Mouse (Mus musculus) granulocyte monocyte progenitor cell, adult 5-6 weeks (primary cell): Measurements from ENCODE around the gene Gabbr1. TPM values are rescaled to one million over a fixed set of nuclear protein-coding genes. Genes with fewer than 3 reads are reported as not detected.

Experiments
- ATAC-seq: replicated peaks from 2 replicates; pipeline ENCODE4 v1.8.0; 2016; ENCODE audit warnings: mild to moderate bottlenecking, moderate TSS enrichment, inconsistent platforms; ENCODE audit not compliant: poor library complexity, severe bottlenecking
- total RNA-seq, 2 experiments: library from RNA; stranded (forward) in 1 of 2; stranded (reverse) in 1 of 2; fragments of 200-712, 200-1000 nt in 1 of 2; fragments of >200 nt in 1 of 2; fragmentation: Nextera tagmentation in 1 of 2; gene quantifications; 2 replicates each; pipeline ENCODE4 v1.2.3; 2014 to 2017

Gene Gabbr1
- total RNA-seq, 2 experiments from 2014 or later = 0.57 to 1.3 TPM

DNA sequence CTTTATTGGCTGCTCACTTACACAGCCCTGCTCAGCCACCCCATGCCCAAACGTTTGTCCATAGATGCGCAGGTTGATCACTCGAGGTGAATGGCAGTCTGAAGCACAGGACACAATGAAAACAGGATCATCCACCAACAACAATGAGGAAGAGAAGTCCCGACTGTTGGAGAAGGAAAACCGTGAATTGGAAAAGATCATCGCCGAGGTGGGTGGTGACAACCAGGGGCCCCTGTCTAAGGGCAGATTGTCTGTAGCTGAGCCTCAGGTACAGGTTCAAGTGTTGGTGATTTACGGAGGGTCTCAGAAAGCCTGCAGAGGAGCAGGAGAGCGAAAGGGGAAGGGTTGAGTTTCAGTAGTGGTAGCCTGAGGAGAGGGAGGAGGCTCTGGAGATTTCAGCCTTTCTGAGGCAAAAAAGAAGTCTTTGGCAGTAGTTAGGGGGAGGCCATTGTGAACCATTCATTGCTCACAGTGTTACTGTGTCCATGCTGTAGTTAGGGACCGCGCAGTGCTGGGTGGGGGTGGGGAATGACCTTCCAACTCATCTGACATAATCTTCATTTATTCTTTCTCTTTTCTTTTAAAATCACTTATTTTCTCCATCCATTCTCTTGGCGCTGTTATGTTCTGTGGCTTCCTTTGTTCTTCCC is 26.4 kb downstream of the Gabbr1 start:
- ATAC-seq = no peak

- no peak for ATAC-seq
These were observed 27.0 kb downstream of the Gabbr1 start for GRCm38 (mm10) chr17:37072730-37073276.

DNA sequence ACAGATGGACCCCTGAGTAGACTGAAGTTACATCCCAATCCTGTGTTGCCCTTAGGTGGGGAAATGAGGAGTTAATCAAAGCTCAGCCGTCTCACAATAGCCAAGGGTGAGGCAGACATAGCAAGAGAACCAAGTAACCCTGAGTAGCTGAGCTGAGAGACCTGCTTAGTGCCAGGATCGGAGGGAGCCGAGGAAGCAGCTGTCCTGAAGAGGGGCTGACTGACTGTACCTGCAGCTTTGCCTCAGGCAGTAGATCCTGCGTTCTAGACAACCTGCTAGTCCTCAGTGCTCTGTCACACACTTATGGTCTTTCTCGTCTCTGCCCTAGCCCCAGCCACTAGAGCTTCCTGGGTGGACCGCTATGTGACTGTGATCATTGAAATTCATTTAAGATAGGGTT is 29.4 kb downstream of the Gabbr1 start:
- ATAC-seq = no peak

DNA sequence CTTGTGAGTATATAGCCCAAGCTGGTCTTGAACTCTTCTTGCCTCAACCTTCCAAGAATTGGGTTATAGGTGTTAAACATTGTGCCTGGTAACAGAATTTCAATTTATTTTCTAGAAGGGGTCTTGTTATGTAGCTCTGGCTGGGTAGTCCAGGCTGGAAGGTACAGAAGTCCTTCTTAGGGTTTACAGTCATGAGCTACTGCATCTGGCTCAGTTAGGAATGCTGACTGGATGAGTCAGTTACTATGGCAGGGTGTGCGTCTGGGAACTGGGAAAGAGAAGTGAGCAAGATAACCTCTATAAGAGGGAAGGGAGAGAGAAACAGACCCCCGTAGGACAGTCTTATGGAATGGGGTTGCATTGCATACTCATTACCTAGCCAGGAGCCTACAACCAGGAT is 30.0 kb downstream of the Gabbr1 start:
- ATAC-seq = no peak

DNA sequence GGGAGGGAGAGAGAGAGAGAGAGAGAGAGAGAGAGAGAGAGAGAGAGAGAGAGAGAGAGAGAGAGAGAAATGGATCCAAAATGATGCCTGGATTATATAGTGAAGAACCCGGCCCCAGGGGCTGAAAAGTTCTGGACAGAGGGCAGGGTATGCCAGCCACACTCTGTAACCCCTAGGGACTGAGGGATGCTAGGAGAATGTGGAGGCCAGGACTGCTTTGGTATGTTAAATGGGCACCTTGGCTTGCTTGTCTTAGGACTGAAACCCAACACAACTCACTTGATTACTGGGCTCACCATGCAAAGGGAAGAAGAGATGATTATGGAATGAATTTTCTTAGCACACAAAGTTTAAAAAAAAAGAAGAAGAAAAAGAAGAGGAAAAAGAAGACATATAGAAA is 32.4 kb downstream of the Gabbr1 start:
- ATAC-seq = no peak

DNA sequence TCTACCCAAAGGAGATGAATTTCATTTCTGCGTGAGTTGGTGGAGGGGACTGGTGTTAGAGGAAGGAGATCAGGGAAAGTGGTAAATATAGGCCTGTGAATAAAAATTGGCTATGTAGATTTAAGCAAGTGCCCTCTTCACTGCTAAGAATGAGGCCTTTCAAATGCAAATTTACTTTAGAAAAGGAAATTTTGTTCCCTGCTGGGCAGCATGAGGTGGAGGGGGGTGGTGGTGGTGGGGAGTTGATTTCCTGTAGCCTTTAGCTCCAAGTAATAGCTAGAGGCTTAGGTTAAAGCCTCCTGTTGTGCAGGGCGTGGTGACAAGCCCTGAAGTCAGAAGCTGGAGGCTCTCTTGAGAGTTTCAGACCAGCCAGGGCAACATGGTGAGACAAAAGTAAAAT is 33.2 kb downstream of the Gabbr1 start:
- ATAC-seq = no peak

DNA sequence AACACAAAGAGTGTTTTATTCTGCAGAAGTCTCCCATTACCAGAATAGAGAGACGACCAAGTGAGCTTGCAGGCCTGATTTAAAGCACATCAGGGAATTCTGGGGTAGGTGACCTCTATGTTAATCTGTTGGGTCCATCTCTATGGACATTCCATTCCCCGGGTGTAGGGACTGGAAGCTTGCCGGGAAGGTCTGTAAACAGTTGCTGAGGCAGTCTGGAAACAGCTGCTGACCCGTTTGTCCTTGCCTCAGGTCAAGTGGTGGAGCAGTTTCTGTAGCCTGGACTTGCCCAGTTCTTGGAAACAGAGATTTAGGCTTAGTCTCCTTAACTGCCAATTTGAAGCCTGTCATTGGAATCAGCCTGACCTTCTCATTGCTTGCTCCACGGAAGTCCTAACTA is 34.4 kb downstream of the Gabbr1 start:
- ATAC-seq = no peak

GRCm38 (mm10) chr17:37081659-37082058 is 35.9 kb downstream of the Gabbr1 start:
- ATAC-seq = no peak

DNA sequence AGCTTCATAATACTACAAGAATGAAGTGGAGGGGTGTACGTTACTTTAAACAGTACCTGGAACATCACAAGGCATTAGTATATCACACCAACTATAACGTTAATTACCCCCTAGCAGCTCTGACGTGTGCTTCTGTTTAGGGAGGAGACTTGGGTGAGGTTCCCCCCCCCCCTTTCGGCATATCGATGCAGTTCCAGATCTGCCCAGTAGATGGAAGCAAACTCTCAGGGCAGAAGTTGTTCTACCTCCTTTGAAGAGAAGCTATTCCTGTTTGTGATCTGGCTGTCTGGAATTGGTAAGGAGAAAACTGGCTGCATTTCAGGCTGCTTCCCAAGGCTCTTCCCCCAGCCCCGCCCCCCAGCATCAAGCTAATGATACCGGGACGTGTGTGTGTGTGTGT is 37.6 kb downstream of the Gabbr1 start:
- peak; percentile 95 for ATAC-seq

- no peak for ATAC-seq
These were observed 38.9 kb downstream of the Gabbr1 start for GRCm38 (mm10) chr17:37084632-37085031.

- ATAC-seq = no peak
These were observed 39.8 kb downstream of the Gabbr1 start for GRCm38 (mm10) chr17:37085545-37085944.

DNA sequence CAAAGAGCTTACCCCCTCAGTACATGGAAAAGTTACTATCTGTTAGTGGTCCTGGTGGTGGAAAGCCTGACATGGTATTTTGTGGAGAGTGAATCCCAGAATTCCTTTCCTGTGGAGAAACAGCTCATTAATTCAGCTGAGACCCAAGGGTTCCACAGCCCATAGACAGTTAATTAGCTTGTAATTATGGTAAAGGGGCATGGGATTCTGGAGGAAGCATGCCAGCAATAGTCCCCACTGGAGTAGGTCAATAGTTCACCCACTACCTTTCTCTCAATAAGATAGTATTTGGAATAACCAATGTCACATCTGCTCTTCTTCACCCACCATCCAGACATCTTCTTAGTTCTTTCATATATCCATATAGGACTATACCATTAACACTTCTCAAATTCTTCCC is 42.6 kb downstream of the Gabbr1 start, which contains the start of gene Olfr90:
TSS of gene Olfr90 (minus strand) at position 101 of the 400 bp plus-strand sequence.
- ATAC-seq = no peak

GRCm38 (mm10) chr17:37092198-37092597 is 46.4 kb downstream of the Gabbr1 start:
- ATAC-seq = no peak

- ATAC-seq = no peak
These were observed 47.5 kb downstream of the Gabbr1 start for GRCm38 (mm10) chr17:37093289-37093688.

GRCm38 (mm10) chr17:37098178-37098577 is 52.4 kb downstream of the Gabbr1 start, which contains the start of gene Olfr91:
Olfr91 (minus strand) TSS chr17:37098278.
- ATAC-seq = no peak

DNA sequence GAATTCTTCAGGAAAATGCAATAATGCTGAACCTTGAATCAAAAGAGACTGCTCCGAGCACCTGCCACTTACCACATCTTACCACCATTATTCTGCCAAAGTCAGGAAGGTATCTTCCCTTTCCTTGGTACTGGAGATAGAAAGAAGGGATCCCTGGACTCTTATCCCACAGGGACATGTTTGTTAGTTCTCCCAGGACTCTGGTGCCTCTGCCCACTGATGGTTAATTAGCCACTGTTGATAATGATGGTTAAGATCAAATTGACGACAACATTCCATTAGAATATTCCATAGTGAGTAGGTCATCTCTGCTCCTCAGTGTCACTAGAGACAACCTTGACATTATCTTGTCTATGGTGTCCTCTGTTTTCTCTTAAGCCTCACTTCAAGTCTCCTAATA is 74.2 kb downstream of the Gabbr1 start, which contains the start of gene Olfr92:
TSS of gene Olfr92 (minus strand) at position 101 of the 400 bp plus-strand sequence.
- ATAC-seq = no peak

Other genes with a start within 250 kb of the Gabbr1 start
- gene H2-M10.6, start 233.8 kb upstream of the Gabbr1 start, total RNA-seq (2014; fragmentation: Nextera tagmentation) = not detected in 2 replicates
- not detected in 2 replicates for gene H2-M10.6, start 233.8 kb upstream of the Gabbr1 start, total RNA-seq (2017)
- gene Trim26, start 208.8 kb upstream of the Gabbr1 start, total RNA-seq (2014; fragmentation: Nextera tagmentation) = 16.1 and 25.1 TPM in 2 replicates
- 8.4 and 11.9 TPM in 2 replicates for gene Trim26, start 208.8 kb upstream of the Gabbr1 start, total RNA-seq (2017)
- not detected in 2 replicates for gene Trim15, start 178.8 kb upstream of the Gabbr1 start, total RNA-seq (2014; fragmentation: Nextera tagmentation)
- not detected in 2 replicates for gene Trim15, start 178.8 kb upstream of the Gabbr1 start, total RNA-seq (2017)
- gene Trim10, start 176.4 kb upstream of the Gabbr1 start, total RNA-seq (2014; fragmentation: Nextera tagmentation) = not detected in 2 replicates
- 0.39 TPM in 1 of 2 replicates, not detected in the other for gene Trim10, start 176.4 kb upstream of the Gabbr1 start, total RNA-seq (2017)
- not detected in 2 replicates for gene Trim40, start 155.8 kb upstream of the Gabbr1 start, total RNA-seq (2014; fragmentation: Nextera tagmentation)
- gene Trim40, start 155.8 kb upstream of the Gabbr1 start, total RNA-seq (2017) = not detected in 2 replicates
- not detected in 2 replicates for gene Trim31, start 147.8 kb upstream of the Gabbr1 start, total RNA-seq (2014; fragmentation: Nextera tagmentation)
- gene Trim31, start 147.8 kb upstream of the Gabbr1 start, total RNA-seq (2017) = not detected in 2 replicates
- not detected in 2 replicates for gene Rnf39, start 103.0 kb upstream of the Gabbr1 start, total RNA-seq (2014; fragmentation: Nextera tagmentation)
- not detected in 2 replicates for gene Rnf39, start 103.0 kb upstream of the Gabbr1 start, total RNA-seq (2017)
- 81.0 and 96.9 TPM in 2 replicates for gene Ppp1r11, start 94.2 kb upstream of the Gabbr1 start, total RNA-seq (2014; fragmentation: Nextera tagmentation)
- 91.6 and 110 TPM in 2 replicates for gene Ppp1r11, start 94.2 kb upstream of the Gabbr1 start, total RNA-seq (2017)
- 81.6 and 134 TPM in 2 replicates for gene Znrd1, start 87.4 kb upstream of the Gabbr1 start, total RNA-seq (2014; fragmentation: Nextera tagmentation)
- 25.6 and 35.4 TPM in 2 replicates for gene Znrd1, start 87.4 kb upstream of the Gabbr1 start, total RNA-seq (2017)
- 1.1 and 5.5 TPM in 2 replicates for gene Znrd1as, start 87.4 kb upstream of the Gabbr1 start, total RNA-seq (2014; fragmentation: Nextera tagmentation)
- gene Znrd1as, start 87.4 kb upstream of the Gabbr1 start, total RNA-seq (2017) = 9.1 and 11.2 TPM in 2 replicates
- not detected in 2 replicates for gene 2410137M14Rik, start 64.7 kb upstream of the Gabbr1 start, total RNA-seq (2014; fragmentation: Nextera tagmentation)
- not detected in 2 replicates for gene 2410137M14Rik, start 64.7 kb upstream of the Gabbr1 start, total RNA-seq (2017)
- not detected in 2 replicates for gene H2-M5, start 56.4 kb upstream of the Gabbr1 start, total RNA-seq (2014; fragmentation: Nextera tagmentation)
- not detected in 2 replicates for gene H2-M5, start 56.4 kb upstream of the Gabbr1 start, total RNA-seq (2017)
- 1.2 TPM in 1 of 2 replicates, not detected in the other for gene Zfp57, start 44.8 kb upstream of the Gabbr1 start, total RNA-seq (2014; fragmentation: Nextera tagmentation)
- 0.57 TPM in 1 of 2 replicates, not detected in the other for gene Zfp57, start 44.8 kb upstream of the Gabbr1 start, total RNA-seq (2017)
- gene Mog, start 22.6 kb upstream of the Gabbr1 start, total RNA-seq (2014; fragmentation: Nextera tagmentation) = not detected in 2 replicates
- not detected in 2 replicates for gene Mog, start 22.6 kb upstream of the Gabbr1 start, total RNA-seq (2017)
- gene Olfr90, start 42.5 kb downstream of the Gabbr1 start, total RNA-seq (2014; fragmentation: Nextera tagmentation) = not detected in 2 replicates
- gene Olfr90, start 42.5 kb downstream of the Gabbr1 start, total RNA-seq (2017) = not detected in 2 replicates
- not detected in 2 replicates for gene Olfr91, start 52.3 kb downstream of the Gabbr1 start, total RNA-seq (2014; fragmentation: Nextera tagmentation)
- not detected in 2 replicates for gene Olfr91, start 52.3 kb downstream of the Gabbr1 start, total RNA-seq (2017)
- not detected in 2 replicates for gene Olfr92, start 74.1 kb downstream of the Gabbr1 start, total RNA-seq (2014; fragmentation: Nextera tagmentation)
- gene Olfr92, start 74.1 kb downstream of the Gabbr1 start, total RNA-seq (2017) = not detected in 2 replicates
- not detected in 2 replicates for gene Olfr93, start 115.5 kb downstream of the Gabbr1 start, total RNA-seq (2014; fragmentation: Nextera tagmentation)
- not detected in 2 replicates for gene Olfr93, start 115.5 kb downstream of the Gabbr1 start, total RNA-seq (2017)
- gene Ubd, start 147.9 kb downstream of the Gabbr1 start, total RNA-seq (2014; fragmentation: Nextera tagmentation) = not detected in 2 replicates
- gene Ubd, start 147.9 kb downstream of the Gabbr1 start, total RNA-seq (2017) = not detected in 2 replicates
- gene Olfr94, start 155.0 kb downstream of the Gabbr1 start, total RNA-seq (2014; fragmentation: Nextera tagmentation) = not detected in 2 replicates
- not detected in 2 replicates for gene Olfr94, start 155.0 kb downstream of the Gabbr1 start, total RNA-seq (2017)
- gene Olfr95, start 167.2 kb downstream of the Gabbr1 start, total RNA-seq (2014; fragmentation: Nextera tagmentation) = not detected in 2 replicates
- not detected in 2 replicates for gene Olfr95, start 167.2 kb downstream of the Gabbr1 start, total RNA-seq (2017)
- gene Olfr96, start 174.2 kb downstream of the Gabbr1 start, total RNA-seq (2014; fragmentation: Nextera tagmentation) = not detected in 2 replicates
- gene Olfr96, start 174.2 kb downstream of the Gabbr1 start, total RNA-seq (2017) = not detected in 2 replicates
- not detected in 2 replicates for gene Olfr97, start 191.4 kb downstream of the Gabbr1 start, total RNA-seq (2014; fragmentation: Nextera tagmentation)
- gene Olfr97, start 191.4 kb downstream of the Gabbr1 start, total RNA-seq (2017) = not detected in 2 replicates
- not detected in 2 replicates for gene Olfr98, start 217.8 kb downstream of the Gabbr1 start, total RNA-seq (2014; fragmentation: Nextera tagmentation)
- not detected in 2 replicates for gene Olfr98, start 217.8 kb downstream of the Gabbr1 start, total RNA-seq (2017)
- 7.3 and 9.4 TPM in 2 replicates for gene H2-M3, start 224.3 kb downstream of the Gabbr1 start, total RNA-seq (2014; fragmentation: Nextera tagmentation)
- 16.9 and 23.6 TPM in 2 replicates for gene H2-M3, start 224.3 kb downstream of the Gabbr1 start, total RNA-seq (2017)
- not detected in 2 replicates for gene Olfr99, start 237.5 kb downstream of the Gabbr1 start, total RNA-seq (2014; fragmentation: Nextera tagmentation)
- gene Olfr99, start 237.5 kb downstream of the Gabbr1 start, total RNA-seq (2017) = not detected in 2 replicates